Comparison of ENCODE assay signal across 20 mouse cellular contexts in genomic region chr8:96092931-96093330, GRCm38 (mm10).
DNase-seq lines count a peak whose midpoint lies in the region; ATAC-seq and TF ChIP-seq lines count a peak whose summit lies in the region.
"Had no signal": no experiment of that assay in that cellular context is flagged by ENCODE, and none has a peak within 500 bp of the region (broad histone marks: within the 10 kb centered on the region; RNA-seq: fewer than 3 reads in every experiment).

No protein-coding gene starts in this region.

- H3K4me3 ChIP-seq in kidney, adult 2 months (ENCODE audit: insufficient read depth, low read depth, low read length), result no peak overlapping the region
- no peak overlapping the region for H3K4me3 ChIP-seq in kidney, embryonic 14.5 days (ENCODE audit: low read length)
- no peak overlapping the region for H3K4me3 ChIP-seq in kidney, postnatal 0 days (replicated peaks; ENCODE audit: low read depth, low read length)
- H3K4me3 ChIP-seq in kidney, embryonic 15.5 days (replicated peaks), result no peak overlapping the region

- 69% methylated on average over 3 of the region's 3 CpGs for WGBS in kidney, adult 2 months
- WGBS in kidney, embryonic 14.5 days, result 86% methylated on average over 3 of the region's 3 CpGs
- 80% methylated on average over 3 of the region's 3 CpGs for WGBS in kidney, postnatal 0 days
- WGBS in kidney, embryonic 15.5 days, result 80% methylated on average over 3 of the region's 3 CpGs

- no peak overlapping the region for H3K4me2 ChIP-seq in kidney, embryonic 14.5 days (replicated peaks; ENCODE audit: low read depth, low read length)
- no peak overlapping the region for H3K4me2 ChIP-seq in kidney, postnatal 0 days (ENCODE audit: low read length)
- H3K4me2 ChIP-seq in kidney, embryonic 15.5 days, result no peak overlapping the region

- no peak for ATAC-seq in kidney, embryonic 14.5 days (ENCODE audit: low FRiP score, low TSS enrichment)
- ATAC-seq in kidney, postnatal 0 days (replicated peaks; ENCODE audit: low FRiP score, low read depth), result no peak
- no peak for ATAC-seq in kidney, embryonic 15.5 days (replicated peaks; ENCODE audit: low FRiP score)
- ATAC-seq: activated CD4-positive, CD25-positive, alpha-beta regulatory T cell, adult 4 months; CD4-positive, CD25-positive, alpha-beta regulatory T cell, adult 4 months; Patski had no signal

- peaks cover 2% of the 10 kb centered on the region; the same call in 1 of the 2 replicates for H3K4me1 ChIP-seq in kidney, adult 2 months (ENCODE audit: control insufficient read depth, insufficient read depth, low read length)
- H3K4me1 ChIP-seq in kidney, embryonic 14.5 days (ENCODE audit: control insufficient read depth, insufficient read depth, low read length), result no peaks in the 10 kb centered on the region
- H3K4me1 ChIP-seq in kidney, postnatal 0 days (replicated peaks; ENCODE audit: insufficient read depth, low read length), result no peaks in the 10 kb centered on the region
- no peaks in the 10 kb centered on the region for H3K4me1 ChIP-seq in kidney, embryonic 15.5 days

- no peak overlapping the region for H3K9ac ChIP-seq in kidney, embryonic 14.5 days (ENCODE audit: low read depth, low read length)
- no peak overlapping the region for H3K9ac ChIP-seq in kidney, postnatal 0 days (ENCODE audit: low read depth, low read length)
- H3K9ac ChIP-seq in kidney, embryonic 15.5 days, result no peak overlapping the region

- H3K27ac ChIP-seq in kidney, adult 2 months (ENCODE audit: insufficient read depth, low read depth, low read length), result no peak overlapping the region
- no peak overlapping the region for H3K27ac ChIP-seq in kidney, embryonic 14.5 days (ENCODE audit: low read depth, low read length)
- no peak overlapping the region for H3K27ac ChIP-seq in kidney, postnatal 0 days
- H3K27ac ChIP-seq in kidney, embryonic 15.5 days, result no peak overlapping the region

- no peak for TF ChIP-seq CTCF in kidney, adult 2 months (conservative IDR thresholded peaks at IDR 0.05; ENCODE audit: insufficient read depth, insufficient read length, low read depth, low read length)
- no peak for TF ChIP-seq CTCF in kidney, postnatal 0 days (IDR thresholded peaks at IDR 0.05; ENCODE audit: low read depth)

- peak; percentile 55 for DNase-seq in kidney, adult 2 months
- peak; percentile 51 for DNase-seq in kidney, adult 9 months
- DNase-seq in kidney, postnatal 10 days, result no peak
- peak; percentile 6 for DNase-seq in kidney, postnatal 0 days (ENCODE audit: low spot score)
- DNase-seq: adrenal gland, adult 2 months; adrenal gland, adult 8-10 months; adrenal gland, postnatal 10 days; adrenal gland, postnatal 14 days; adrenal gland, postnatal 25 days; adrenal gland, postnatal 36 days; B cell, adult 2 months; cerebellum, adult 11 months; cerebellum, adult 11-12 months; cerebellum, adult 18-20 months had no signal

- no peaks in the 10 kb centered on the region for H3K36me3 ChIP-seq in kidney, adult 2 months (ENCODE audit: control insufficient read depth, insufficient read depth, low read length)
- no peaks in the 10 kb centered on the region for H3K36me3 ChIP-seq in kidney, embryonic 14.5 days (ENCODE audit: control insufficient read depth, insufficient read depth, low read length)
- no peaks in the 10 kb centered on the region for H3K36me3 ChIP-seq in kidney, postnatal 0 days (ENCODE audit: insufficient read depth, low read length)
- no peaks in the 10 kb centered on the region for H3K36me3 ChIP-seq in kidney, embryonic 15.5 days
- H3K36me3 ChIP-seq: G1E had no signal

- no peaks in the 10 kb centered on the region for H3K27me3 ChIP-seq in kidney, adult 2 months (replicated peaks; ENCODE audit: control insufficient read depth, insufficient read depth, low read length)
- no peaks in the 10 kb centered on the region for H3K27me3 ChIP-seq in kidney, embryonic 14.5 days (ENCODE audit: control insufficient read depth, insufficient read depth, low read length)
- H3K27me3 ChIP-seq in kidney, postnatal 0 days (ENCODE audit: insufficient read depth, low read length), result no peaks in the 10 kb centered on the region
- H3K27me3 ChIP-seq in kidney, embryonic 15.5 days, result no peaks in the 10 kb centered on the region
- H3K27me3 ChIP-seq: Patski had no signal

- no peak for TF ChIP-seq POLR2A in kidney, adult 2 months (IDR thresholded peaks at IDR 0.05; ENCODE audit: low read depth, low read length)

- H3K9me3 ChIP-seq in kidney, embryonic 14.5 days (ENCODE audit: control insufficient read depth, low read length), result no peaks in the 10 kb centered on the region
- H3K9me3 ChIP-seq in kidney, postnatal 0 days (replicated peaks; ENCODE audit: low read length), result no peaks in the 10 kb centered on the region
- no peaks in the 10 kb centered on the region for H3K9me3 ChIP-seq in kidney, embryonic 15.5 days (replicated peaks)
- H3K9me3 ChIP-seq: G1E had no signal
